Mouse (Mus musculus) spleen, adult 2 months (tissue): ENCODE data around the gene Tcaim. TPM values are rescaled to one million over a fixed set of nuclear protein-coding genes. Genes with fewer than 3 reads are reported as not detected.

Source experiments
- DNase-seq, 2 experiments: peaks; one replicate each; pipeline versions ENCODE4 v3.0.0 to v3.0.0-alpha.2; 2012 to 2021; ENCODE audit warnings: low spot score in 2 of 2, low read depth in 1 of 2
- H3K27ac ChIP-seq: fragments of 200-500 bp; 2 replicates; pipeline ENCODE4 v1.5.1; 2012; ENCODE audit warnings: low read length, inconsistent platforms; ENCODE audit not compliant: insufficient read depth
- H3K27me3 ChIP-seq: fragments of 200-500 bp; 2 replicates; pipeline ENCODE4 v1.6.1; 2012; ENCODE audit warnings: mild to moderate bottlenecking, moderate library complexity, low read length, inconsistent platforms; ENCODE audit not compliant: control insufficient read depth, insufficient read depth
- H3K36me3 ChIP-seq: fragments of 200-500 bp; 2 replicates; pipeline ENCODE4 v1.6.1; 2012; ENCODE audit warnings: mild to moderate bottlenecking, low read length, inconsistent platforms; ENCODE audit not compliant: control insufficient read depth, insufficient read depth
- H3K4me1 ChIP-seq: fragments of 200-500 bp; 2 replicates; pipeline ENCODE4 v1.6.1; 2011; ENCODE audit warnings: inconsistent platforms; ENCODE audit not compliant: control insufficient read depth, insufficient read depth, insufficient read length
- H3K4me3 ChIP-seq: fragments of 200-500 bp; 2 replicates; pipeline ENCODE4 v1.5.1; 2011; ENCODE audit warnings: mild to moderate bottlenecking, inconsistent platforms; ENCODE audit not compliant: insufficient read depth, insufficient read length; ENCODE audit errors: extremely low read depth
- CTCF ChIP-seq: fragments of 200-500 bp; IDR thresholded peaks from 2 replicates; pipeline ENCODE4 v1.5.1; 2011; ENCODE audit warnings: mild to moderate bottlenecking, inconsistent platforms; ENCODE audit not compliant: insufficient read depth, insufficient read length, insufficient replicate concordance; ENCODE audit errors: extremely low read depth
- POLR2A ChIP-seq: fragments of 200-500 bp; IDR thresholded peaks from 2 replicates; pipeline ENCODE4 v1.6.1; 2011; ENCODE audit warnings: low read depth, low read length, inconsistent platforms
- WGBS: fragments of 180-500 bp; shearing (Covaris S2); methylation state at CpG from one replicate; pipeline ENCODE4 v1.1.7; 2018; 5-methylcytosine and 5-hydroxymethylcytosine counted together
- polyA plus RNA-seq: library from polyadenylated mRNA; depleted of rRNA; stranded (reverse); fragments of >200 nt; gene quantifications from 2 replicates; pipeline ENCODE4 v1.2.3, GENCODE M21; 2012

Tcaim gene
- polyA plus RNA-seq, 1 experiment = 1.8 TPM

- Histone ChIP-seq H3K36me3 (peaks cover 19% of the 10 kb centered on the region), H3K4me3 (no peak overlapping the region), H3K27me3 (no peaks in the 10 kb centered on the region), H3K27ac (no peak overlapping the region), H3K4me1 (no peaks in the 10 kb centered on the region)
- TF ChIP-seq CTCF (no peak), POLR2A (no peak)
- WGBS = 82% methylated on average over 4 of the region's 4 CpGs
- no peak for DNase-seq
Observed at GRCm38 (mm10) chr9:122829826-122830380, 24.6 kb downstream of the Tcaim start.

- TF ChIP-seq POLR2A = no peak
- no peak for TF ChIP-seq CTCF
Observed at GRCm38 (mm10) chr9:122836126-122836525, 30.8 kb downstream of the Tcaim start.

GRCm38 (mm10) chr9:122836790-122837189 lies 31.5 kb downstream of the Tcaim start:
- no peak overlapping the region for H3K4me3 ChIP-seq
- H3K27ac ChIP-seq = no peak overlapping the region
- H3K4me1 ChIP-seq = no peaks in the 10 kb centered on the region
- peaks cover 15% of the 10 kb centered on the region; the same call in 1 of the 2 replicates for H3K36me3 ChIP-seq
- TF ChIP-seq CTCF = no peak
- no peak for TF ChIP-seq POLR2A
- WGBS = 86% methylated on average over 6 of the region's 6 CpGs
- H3K27me3 ChIP-seq = no peaks in the 10 kb centered on the region
- DNase-seq = no peak

More at GRCm38 (mm10) chr9:122836126-122836525, 30.8 kb downstream of the Tcaim start:
- 85% methylated on average over 9 of the region's 9 CpGs for WGBS
- Histone ChIP-seq H3K27ac (no peak overlapping the region), H3K36me3 (peaks cover 15% of the 10 kb centered on the region; the same call in 1 of the 2 replicates), H3K27me3 (no peaks in the 10 kb centered on the region), H3K4me3 (no peak overlapping the region), H3K4me1 (no peaks in the 10 kb centered on the region)
- no peak for DNase-seq

- DNase-seq = no peak
- no peaks in the 10 kb centered on the region for H3K27me3 ChIP-seq
- TF ChIP-seq CTCF (no peak), POLR2A (no peak)
- peaks cover 15% of the 10 kb centered on the region; the same call in 1 of the 2 replicates for H3K36me3 ChIP-seq
- no peak overlapping the region for H3K4me3 ChIP-seq
- H3K4me1 ChIP-seq = no peaks in the 10 kb centered on the region
- H3K27ac ChIP-seq = no peak overlapping the region
- WGBS = 93% methylated on average over 4 of the region's 4 CpGs
Observed at GRCm38 (mm10) chr9:122837216-122837615, 31.9 kb downstream of the Tcaim start.

- Histone ChIP-seq H3K27ac (no peak overlapping the region), H3K4me3 (no peak overlapping the region), H3K4me1 (no peaks in the 10 kb centered on the region), H3K27me3 (no peaks in the 10 kb centered on the region), H3K36me3 (peaks cover 15% of the 10 kb centered on the region; the same call in 1 of the 2 replicates)
- TF ChIP-seq POLR2A (no peak), CTCF (no peak)
- no peak for DNase-seq
- 61% methylated on average over 16 of the region's 16 CpGs for WGBS
Observed at GRCm38 (mm10) chr9:122837680-122838079, 32.3 kb downstream of the Tcaim start.

GRCm38 (mm10) chr9:122843760-122844159 lies 38.4 kb downstream of the Tcaim start, which contains the start of gene Gm35549:
Gene Gm35549 (minus strand): TSS chr9:122844035.
- TF ChIP-seq POLR2A = no peak
- no peak for TF ChIP-seq CTCF
- Histone ChIP-seq H3K27me3 (no peaks in the 10 kb centered on the region), H3K4me3 (no peak within 1 kb of the TSS), H3K36me3 (no peaks in the 10 kb centered on the region), H3K27ac (no peak within 1 kb of the TSS), H3K4me1 (no peaks in the 10 kb centered on the region)
- WGBS = 87% methylated on average over 3 of the region's 3 CpGs
- no peak for DNase-seq

GRCm38 (mm10) chr9:122845621-122846020 lies 40.3 kb downstream of the Tcaim start:
- DNase-seq = no peak
- H3K27ac ChIP-seq = no peak overlapping the region
- TF ChIP-seq CTCF = no peak
- TF ChIP-seq POLR2A = no peak
- no peak overlapping the region for H3K4me3 ChIP-seq
- H3K4me1 ChIP-seq = no peaks in the 10 kb centered on the region
- H3K27me3 ChIP-seq = no peaks in the 10 kb centered on the region
- WGBS = 81% methylated on average over 3 of the region's 3 CpGs
- H3K36me3 ChIP-seq = peaks cover 1% of the 10 kb centered on the region; the same call in 1 of the 2 replicates
